Mouse (Mus musculus): ENCODE data around the gene Abhd12.

The Abhd12 gene

DNA sequence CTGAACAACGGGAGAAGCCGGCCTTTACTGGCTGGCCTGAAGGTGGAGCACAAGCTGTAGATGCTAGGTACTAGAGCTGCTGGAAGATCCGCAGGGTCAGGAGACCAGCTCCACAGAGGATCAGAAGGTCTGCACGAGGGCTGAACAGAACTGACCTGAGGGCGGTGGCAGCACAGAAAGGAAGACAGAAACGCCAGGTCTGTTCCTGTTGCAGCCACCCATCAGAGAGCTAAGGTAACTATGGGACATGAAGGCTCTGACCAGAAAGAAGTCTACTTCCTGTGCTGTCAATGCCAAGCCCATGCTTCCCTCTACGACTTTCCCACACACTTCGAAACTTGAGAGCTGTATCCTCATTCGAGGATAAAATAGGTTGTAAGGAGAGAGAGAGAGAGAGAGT is 53.3 kb downstream of the Abhd12 start:
- DNase-seq (ENCODE audit: low spot score), result no peak

DNA sequence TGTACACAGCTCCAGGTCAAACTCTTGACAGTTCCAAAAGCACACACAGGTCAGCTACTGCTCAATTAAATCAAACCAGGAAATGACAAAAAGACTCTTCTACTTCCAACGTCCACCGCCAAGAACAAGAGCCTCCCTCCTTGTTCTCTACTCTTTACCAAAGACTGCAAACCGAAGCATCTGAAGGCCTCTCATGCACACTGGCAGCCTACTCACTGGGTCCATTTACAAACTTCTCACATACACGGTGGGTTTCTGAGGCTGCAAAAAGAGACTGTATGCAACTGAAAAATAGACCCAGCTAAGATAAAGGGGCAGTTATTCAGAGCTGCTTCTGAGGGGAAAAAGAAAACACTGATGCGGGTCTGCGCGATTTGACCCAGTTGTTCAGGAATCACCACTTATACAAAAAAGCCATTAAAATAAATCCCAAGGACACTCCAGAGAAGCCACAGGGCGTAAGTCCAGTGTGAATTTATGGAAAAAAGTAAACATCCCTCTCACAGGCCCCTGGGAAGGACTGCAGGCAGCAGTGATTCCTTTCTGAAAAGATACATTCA is 57.0 kb downstream of the Abhd12 start:
- DNase-seq (ENCODE audit: low spot score), result no peak

DNA sequence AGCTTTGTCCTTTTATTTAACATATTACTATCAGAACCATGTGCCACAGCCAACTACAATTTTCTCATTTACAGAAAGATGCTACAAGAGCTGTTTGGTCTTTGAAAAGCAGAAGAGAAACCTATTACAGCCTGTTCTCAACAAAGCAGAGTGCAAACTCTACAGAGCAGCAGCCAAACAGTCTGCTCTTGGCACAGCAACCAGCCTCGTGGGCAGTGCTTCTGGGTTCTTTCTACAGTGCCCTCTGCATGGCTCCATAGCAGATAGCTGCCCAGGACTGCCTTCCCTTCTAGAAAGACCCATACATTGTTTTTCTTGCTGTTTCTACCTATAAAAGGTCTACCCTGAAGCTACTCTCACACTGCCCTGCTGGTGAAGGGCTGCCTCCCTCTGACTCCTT is 59.7 kb downstream of the Abhd12 start:
- DNase-seq (ENCODE audit: low spot score), result no peak

DNA sequence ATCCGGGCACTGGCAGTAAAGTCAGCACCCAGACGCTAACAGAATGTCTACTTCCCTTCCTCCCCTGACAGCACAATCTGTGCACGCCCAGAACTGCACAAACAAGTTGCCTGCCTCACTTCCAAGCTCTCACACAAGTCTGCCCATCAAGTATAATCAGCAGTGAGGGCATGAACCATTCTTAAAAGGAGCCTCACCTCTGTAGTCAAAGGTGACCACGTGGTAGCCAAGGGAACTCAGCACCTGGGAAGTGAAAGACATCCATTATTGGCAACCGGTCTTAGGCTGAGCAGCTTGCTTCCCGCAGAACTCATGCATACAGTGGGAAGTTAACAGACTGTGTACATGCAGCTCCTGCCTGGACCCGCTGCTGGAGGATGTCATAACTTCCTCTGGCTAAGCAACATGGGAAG is 62.5 kb downstream of the Abhd12 start:
- DNase-seq (ENCODE audit: low spot score), result no peak

DNA sequence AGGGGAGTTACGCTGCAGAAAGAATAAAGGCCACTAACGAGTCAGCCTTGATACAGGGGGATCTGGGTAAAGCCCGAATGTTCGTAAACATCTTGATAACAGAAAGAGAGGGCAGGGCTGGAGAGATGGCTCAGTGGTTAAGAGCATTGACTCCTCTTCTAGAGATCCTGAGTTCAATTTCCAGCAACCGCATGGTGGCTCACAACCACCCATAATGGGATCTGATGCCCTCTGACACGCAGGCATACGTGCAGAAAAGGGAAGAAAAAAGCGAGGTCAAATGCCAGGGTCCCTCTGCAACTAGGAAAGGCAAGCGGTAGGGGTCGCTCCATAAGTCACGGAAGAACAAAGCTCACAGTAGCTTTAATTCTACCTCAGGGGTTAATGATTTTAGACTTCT is 63.4 kb downstream of the Abhd12 start:
- DNase-seq (ENCODE audit: low spot score), result no peak

DNA sequence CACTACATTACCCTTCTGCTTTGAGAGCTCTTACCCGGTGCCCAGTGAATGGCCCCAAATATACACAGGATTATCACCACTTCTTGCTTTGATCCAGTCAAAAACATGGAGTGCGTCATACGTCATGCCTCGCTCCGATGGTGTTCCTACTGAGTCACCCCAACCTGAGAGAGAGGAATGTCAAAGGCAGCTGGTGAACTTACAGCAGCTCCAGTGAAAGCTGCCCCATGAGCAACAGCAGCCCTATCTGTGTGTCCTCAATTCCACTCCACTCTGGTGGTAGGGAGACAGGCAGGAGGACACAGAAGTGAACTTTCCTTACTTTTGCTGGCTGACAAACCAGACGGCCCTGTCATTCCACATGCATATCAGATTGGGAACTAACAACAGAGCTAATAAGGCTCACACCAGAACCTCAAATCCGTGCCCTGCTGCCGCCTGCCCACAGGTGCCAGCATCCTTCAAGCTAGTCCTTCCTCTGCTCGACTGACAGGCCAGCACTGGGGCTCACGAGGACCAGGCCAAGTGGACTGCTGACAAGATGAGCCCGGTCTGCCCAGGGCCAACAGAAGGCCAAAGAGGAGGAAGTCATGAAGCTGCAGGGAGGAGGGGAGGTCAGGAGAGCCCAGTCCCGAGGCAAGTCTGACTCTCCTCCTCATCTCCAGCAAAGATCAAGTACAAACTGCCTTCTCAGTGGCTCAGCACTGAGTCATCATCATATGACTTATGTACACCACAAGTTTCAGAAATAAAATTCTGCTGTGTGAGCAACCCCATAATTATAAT is 64.7 kb downstream of the Abhd12 start:
- peak; percentile 53 for DNase-seq (ENCODE audit: low spot score)

DNA sequence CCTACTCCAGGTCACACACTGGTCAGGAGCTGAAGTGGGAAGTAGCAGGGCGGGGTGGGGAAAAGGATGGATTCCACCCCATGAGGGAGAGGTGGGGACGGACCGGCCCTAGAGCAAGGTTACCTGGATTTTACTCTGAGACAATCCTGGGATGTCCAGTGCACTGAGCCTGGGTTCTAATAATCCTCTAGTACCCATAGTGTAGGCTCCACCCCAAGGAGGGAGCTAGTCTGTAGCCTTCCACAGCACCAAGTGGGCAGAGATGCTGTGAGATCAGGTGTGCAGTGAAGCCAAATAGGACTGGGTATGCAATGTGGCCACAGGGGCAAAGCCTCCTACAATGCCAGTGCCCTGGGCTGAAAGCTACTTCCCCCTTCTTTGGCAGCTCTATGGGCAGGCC is 66.8 kb downstream of the Abhd12 start:
- DNase-seq (ENCODE audit: low spot score), result no peak

DNA sequence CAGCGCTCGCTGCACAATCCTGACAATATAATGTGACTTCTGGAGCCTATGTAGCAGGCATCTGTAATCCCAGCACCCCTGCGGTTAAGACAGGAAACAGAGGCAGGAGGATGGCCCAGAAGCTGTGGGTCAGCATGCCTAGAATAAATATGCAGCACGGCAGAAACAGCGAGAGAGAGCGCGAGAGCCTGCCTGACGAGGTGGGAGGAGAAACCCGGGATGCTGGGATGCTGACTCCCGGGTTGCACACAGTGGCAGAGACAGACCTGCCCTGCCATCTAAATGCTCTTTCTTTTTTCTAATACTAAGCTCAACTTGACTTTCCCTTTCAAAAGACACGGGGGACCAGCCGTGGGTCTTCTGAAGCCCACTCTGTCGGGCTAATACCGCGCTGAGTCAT is 67.6 kb downstream of the Abhd12 start:
- no peak for DNase-seq (ENCODE audit: low spot score)

DNA sequence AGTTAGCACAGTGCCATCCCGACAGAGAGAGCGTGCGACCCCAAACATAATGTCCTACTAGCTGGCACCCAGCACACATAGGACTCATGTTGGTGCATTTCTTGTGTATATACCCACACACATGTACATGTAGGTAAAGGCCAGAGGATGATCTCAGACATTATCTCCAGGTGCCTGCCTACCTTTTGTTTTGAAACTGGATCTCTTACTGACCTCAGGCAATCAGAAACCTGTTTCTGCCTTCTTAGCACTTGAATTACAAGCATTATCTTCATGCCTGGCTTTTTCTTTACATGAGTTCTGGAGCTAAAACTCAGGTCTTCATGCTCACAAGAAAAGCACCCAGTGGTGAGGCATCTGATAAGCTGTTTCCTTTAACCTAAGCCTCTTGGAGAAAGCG is 68.6 kb downstream of the Abhd12 start:
- DNase-seq (ENCODE audit: low spot score), result no peak

DNA sequence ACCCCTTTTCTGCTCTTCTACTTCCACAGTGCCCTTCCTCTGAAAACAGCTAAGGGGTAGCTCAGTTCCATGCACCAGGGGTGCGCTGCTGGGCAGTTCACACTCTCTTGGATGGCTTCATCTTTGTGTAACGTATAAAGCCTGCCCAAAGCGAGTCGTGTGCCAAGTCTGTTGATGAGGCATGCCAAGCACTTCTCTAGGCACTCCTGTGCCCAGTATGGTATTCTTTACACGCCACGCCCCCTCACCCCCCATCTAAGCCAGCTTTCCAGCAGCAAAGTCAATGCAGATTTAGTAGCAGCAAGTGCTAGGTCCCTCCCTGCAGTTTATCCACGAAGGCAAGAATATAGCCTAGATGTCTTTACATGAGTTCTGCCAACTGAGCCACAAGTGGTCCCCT is 69.9 kb downstream of the Abhd12 start:
- DNase-seq (ENCODE audit: low spot score), result peak; percentile 28

DNA sequence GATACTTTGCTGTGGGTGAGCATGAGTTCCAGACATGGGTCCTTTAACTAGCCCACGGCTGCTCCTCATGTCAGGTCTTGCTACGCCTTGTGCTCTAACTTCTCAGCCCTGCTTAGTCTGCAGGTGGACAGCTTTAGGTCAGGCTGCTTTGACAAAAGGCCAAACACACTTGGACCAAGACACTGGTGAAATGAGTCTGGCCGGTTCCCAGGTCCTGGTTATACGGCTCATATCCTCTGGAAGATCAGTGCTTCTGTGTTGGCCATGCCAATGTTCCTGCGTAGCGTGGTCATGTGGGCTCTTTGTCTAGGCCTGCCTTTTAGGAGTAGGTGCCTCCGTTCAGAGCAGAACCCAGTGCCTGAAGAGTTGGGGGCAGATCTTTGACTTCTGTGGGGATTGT is 72.5 kb downstream of the Abhd12 start:
- peak; percentile 44 for DNase-seq (ENCODE audit: low spot score)

DNA sequence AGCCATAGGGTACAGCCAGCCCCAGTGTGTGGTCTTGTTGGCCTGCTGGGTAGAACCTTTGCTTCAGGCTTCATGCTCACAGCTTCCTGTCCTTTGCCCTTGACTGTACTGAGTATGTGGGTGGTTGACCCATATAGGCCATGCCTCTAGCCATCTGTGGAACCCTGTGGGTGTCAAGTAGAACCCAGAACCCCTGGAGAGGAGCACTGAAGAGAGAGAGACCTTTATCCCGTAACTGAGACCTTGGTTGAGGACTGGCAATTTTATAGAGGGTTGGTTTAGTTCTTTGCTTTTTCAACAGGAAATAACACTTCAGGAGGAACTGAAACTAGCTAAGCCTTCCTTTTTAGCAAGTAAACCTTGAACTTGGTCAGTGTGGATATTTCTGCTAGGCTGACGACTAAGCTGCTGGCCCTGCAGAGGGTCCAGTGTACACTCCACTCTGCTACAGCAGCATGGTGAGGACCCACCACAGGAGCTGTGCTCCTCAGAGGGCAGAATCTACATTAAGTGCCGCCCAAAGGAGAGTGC is 73.6 kb downstream of the Abhd12 start:
- DNase-seq (ENCODE audit: low spot score), result no peak

DNA sequence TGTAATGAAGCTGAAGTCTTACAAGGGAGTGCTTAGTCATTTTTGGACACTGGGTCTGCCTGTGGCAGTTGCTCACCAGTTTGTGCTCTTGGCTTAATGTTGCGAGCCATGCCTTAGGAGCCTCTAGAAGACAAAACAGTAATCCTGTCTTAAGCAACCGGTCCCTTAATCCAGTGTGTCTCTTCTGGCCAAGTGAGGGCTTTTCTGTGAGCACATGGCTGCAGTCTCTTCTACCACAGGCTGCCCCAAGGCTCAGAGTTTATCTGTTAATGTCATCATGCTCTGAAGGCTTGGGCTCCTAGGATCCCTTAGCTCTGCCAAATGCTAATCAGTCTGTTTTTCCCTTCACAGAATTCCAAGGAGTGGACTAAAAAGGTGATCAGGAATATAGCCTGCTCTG is 74.5 kb downstream of the Abhd12 start:
- no peak for DNase-seq (ENCODE audit: low spot score)

DNA sequence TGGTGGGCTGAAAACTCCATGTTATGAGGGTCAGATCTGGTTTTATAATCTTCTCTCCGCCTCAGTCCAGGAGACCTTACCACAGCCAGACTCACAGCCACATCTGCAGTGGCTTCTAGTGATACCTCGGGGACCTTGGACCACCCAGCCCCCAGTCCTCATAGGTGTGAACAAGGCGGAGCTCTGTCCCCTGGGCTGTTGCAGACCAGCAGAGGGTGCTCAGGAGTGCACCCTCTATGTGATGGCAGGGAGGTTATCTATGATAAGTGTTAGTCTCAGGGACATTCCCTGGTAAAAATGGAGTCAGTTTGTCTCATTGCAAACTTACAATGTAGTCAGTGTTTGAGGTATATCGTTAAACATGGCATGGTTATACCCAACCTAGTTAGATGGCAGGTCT is 75.9 kb downstream of the Abhd12 start:
- DNase-seq (ENCODE audit: low spot score), result no peak

DNA sequence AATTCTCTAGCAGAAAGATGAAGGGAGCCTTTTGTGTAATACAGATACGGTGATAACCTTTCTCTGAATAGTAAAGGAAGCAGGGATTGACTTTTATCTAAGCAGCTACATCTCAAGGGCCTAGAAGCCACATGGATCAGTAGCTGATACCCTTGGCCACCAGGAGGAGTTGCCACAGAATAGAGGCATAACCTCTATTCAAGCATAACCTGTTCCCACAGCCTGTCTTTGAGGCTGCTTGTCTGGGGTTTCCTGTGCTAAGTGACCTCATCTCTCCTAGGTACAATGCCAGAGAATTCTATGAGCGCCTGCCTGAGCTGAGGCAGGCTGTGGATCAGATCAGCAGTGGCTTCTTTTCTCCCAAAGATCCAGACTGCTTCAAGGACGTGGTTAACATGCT is 76.4 kb downstream of the Abhd12 start:
- DNase-seq (ENCODE audit: low spot score), result no peak

DNA sequence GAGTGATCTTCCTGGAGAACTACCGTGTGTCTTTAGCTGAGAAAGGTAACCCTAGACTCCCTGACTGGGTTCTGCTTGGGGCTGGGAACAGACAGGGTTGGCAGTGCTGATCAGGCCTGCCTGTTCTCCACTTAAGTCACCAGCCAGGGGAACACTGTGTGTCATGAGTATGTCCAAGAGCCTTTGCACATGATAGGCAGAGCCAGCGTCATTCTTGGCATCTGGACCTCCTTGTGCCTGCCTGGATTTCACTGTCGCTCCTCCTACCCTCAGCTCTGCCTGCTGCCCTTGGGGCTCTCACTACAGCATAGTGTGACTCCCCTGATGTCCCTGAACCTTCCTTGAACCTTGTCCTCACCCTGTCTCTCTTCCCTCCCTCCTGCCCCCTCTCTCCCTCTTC is 78.1 kb downstream of the Abhd12 start:
- DNase-seq (ENCODE audit: low spot score), result no peak

DNA sequence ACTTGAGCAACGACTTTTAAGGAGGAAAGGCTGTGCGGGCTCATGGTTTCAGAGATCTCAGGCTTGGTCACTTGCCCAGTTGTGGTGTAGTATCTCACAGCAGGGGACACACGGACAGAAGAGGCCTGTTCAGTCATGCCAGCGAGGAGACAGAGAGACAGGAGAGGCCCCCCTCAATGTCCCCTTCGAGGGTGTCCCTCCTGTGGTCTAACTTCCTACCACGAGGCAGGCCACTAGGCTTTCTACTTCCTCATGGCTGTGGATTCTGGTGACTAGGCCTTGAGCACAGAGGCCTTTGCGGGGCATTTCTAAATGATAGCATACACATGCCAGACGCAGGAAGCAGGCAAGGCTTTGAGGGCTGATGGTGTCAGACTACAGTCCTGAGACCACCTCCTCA is 81.6 kb downstream of the Abhd12 start:
- DNase-seq (ENCODE audit: low spot score), result no peak

DNA sequence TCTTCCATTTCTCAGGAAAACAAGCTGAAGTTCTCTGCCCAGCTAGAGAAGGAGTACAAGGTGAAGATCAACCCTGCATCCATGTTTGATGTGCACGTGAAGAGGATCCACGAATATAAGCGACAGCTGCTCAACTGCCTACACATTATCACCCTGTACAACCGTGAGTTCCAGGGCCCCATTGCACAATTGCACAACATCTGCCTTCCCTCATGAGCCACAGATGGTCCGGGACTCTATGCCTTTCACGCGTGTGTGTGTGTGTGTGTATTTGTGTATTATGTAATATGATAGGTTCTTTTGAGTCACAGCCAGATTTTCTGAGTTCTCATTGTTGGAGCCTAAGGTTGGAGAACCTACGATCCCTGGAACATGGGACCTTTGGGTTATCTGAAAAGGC is 83.8 kb downstream of the Abhd12 start:
- DNase-seq (ENCODE audit: low spot score), result no peak

DNA sequence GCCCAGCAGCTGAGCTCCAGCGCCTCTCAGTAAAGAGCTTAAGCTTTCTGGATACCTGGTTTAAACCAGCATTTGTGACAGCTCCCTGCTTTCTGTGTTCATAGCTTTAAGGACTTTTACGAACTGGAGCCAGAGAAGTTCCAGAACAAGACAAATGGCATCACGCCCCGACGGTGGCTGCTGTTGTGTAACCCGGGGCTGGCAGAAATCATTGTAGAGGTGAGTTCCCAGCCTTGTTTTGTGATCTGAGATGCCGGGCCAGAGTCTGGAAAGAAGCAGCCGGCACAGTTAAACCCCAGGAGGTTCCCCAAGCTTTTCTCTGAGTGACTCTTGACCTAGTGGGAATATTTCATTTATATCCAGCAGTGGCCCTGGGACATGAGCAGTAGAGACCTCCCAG is 85.8 kb downstream of the Abhd12 start:
- no peak for DNase-seq (ENCODE audit: low spot score)

DNA sequence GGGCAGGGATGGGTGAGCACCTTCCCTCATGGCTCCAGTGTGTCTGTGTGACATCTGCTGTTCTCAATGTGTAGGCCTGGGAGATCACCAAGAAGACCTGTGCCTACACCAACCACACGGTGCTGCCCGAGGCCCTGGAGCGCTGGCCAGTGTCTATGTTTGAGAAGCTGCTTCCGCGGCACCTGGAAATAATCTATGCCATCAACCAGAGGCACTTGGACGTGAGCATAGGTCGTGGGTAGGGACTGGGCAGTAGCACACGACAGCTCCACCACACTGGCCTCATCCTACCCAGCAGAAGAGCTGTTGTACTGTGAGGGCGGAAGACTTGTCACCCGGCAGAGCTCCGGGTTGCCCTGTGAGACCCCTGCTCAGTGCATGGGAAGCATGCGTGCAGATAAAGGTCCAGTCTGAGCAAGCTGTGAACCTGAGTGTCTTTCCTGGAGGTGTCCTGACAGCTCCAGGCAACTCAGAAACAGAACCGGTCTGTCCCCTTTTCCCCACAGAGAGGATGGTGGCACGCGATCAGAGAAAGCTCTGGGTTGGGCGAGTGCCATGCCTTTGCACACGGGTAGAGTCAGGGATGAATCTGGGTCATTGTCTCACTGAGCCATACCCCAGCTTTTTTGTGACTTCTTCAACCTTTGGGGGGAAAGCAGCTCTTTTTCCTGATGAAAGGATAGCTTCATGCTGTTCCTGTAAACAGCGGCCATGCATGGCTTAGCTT is 87.7 kb downstream of the Abhd12 start:
- peak; percentile 78 for DNase-seq (ENCODE audit: low spot score)

DNA sequence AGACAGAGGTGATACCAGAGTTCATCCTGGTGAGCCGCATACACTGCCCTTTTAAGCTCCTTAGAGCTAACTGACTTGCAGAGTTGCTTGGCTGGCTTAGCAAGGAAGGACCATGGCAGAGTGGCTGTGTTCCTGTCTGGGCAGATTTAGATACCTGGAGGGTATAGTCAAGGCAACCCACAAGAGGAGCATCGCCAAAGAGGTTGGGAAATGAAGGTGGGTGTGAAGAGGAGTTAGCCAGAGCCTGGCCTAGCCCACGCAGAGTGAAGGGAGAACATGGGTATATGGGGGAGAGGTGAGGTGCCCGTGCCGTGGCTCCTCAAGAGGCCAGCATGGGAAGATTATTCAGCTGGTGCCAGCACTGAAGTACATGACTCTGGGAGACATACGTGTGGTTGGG is 91.7 kb downstream of the Abhd12 start:
- no peak for DNase-seq (ENCODE audit: low spot score)

DNA sequence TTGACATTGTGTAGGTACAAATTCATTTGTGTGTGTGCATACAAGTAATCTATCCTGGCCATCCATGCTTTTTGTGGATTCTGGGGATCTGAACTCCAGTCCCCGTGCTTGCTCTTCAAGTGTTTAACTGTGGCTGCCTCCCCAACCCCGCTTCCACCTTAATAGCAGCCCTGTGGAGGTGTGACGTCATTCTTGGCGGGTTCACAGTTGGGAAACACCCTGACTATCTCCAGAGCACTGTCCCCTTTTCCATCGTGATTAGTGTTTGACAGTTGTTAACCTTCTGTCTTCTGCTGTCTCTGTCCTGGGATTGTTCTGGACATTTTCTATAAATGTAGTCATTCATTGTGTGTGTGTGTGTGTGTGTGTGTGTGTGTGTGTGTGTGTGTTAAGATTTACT is 93.9 kb downstream of the Abhd12 start:
- no peak for DNase-seq (ENCODE audit: low spot score)

DNA sequence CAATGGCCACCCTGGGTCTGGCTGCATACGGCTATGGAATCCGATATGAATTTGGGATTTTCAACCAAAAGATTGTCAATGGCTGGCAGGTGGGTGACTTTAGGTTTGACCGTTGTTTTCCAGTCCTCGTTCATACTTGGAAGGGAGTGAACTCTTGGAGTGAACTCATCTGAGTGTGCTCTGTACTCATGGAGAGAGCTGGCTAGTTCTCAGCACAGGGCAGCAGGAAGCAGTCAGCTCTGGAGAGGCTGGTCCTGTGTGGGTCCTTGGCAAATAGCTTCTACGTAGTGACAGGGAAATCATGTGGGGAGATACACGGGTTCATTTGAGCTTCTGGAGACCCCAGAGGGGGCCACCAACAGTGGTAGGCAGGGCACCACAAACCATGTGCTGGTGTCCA is 95.7 kb downstream of the Abhd12 start:
- no peak for DNase-seq (ENCODE audit: low spot score)

All from urinary bladder, postnatal 14 days (tissue).